Mouse (Mus musculus): ENCODE measurements around the gene Ogdh. TPM values are rescaled to one million over a fixed set of nuclear protein-coding genes. Genes with fewer than 3 reads are reported as not detected.

Gene Ogdh
- polyA plus RNA-seq, 1 experiment from 2014 or later: 87.7 TPM

DNA sequence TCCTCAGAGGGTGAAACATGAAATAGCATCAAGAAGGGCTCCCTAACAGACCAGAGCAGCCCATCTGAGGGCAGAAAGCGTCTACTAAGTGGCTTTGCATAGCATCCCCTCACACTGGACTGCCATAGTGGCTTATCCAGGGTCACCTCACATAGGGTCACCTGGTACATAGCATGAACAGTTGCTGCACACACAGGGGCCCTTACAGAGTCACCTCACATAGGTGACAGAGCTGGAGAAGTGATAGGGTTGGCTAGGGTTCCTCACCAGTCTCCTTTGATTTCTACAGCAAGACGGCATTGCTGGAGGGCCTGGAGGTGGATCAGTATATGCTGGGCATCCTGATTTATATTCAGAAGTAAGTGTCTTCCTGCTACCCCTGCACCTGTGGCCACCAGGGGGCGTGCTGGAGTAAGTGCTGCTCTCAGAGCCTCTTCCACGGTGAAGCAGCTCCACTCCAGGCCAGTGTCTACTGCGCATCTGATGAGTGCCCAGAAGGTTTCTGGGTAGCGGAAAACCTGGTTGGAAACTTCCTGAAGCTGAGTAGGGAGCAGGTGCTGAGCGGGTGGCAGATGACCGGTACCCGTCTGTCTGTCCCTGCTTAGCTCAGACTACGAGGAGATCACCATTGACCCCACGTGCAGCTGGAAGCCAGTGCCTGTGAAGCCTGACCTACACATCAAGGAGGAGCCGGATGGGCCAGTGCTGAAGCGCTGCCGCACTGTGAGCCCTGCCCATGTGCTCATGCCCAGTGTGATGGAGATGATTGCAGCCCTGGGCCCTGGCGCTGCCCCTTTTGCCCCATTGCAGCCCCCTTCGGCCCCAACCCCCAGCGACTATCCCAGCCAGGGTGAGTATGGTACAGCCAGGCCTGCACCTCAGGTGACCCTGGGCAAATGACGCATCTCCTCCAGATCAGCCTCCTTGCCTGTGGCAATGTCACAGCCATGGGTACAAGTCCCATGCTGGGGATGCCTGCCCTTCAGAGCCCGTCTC is 111.4 kb downstream of the Ogdh start:
- ATAC-seq (ENCODE audit: low FRiP score): no peak
- Histone ChIP-seq H3K27me3 (no peaks in the 10 kb centered on the region), H3K4me1 (peaks cover 3% of the 10 kb centered on the region; the same call in 1 of the 2 replicates), H3K9ac (no peak overlapping the region), H3K4me3 (replicated peaks) (no peak overlapping the region), H3K36me3 (replicated peaks) (peaks cover 92% of the 10 kb centered on the region), H3K27ac (no peak overlapping the region), H3K9me3 (no peaks in the 10 kb centered on the region), H3K4me2 (no peak overlapping the region)
- 88% methylated on average over 19 of the region's 19 CpGs for WGBS

DNA sequence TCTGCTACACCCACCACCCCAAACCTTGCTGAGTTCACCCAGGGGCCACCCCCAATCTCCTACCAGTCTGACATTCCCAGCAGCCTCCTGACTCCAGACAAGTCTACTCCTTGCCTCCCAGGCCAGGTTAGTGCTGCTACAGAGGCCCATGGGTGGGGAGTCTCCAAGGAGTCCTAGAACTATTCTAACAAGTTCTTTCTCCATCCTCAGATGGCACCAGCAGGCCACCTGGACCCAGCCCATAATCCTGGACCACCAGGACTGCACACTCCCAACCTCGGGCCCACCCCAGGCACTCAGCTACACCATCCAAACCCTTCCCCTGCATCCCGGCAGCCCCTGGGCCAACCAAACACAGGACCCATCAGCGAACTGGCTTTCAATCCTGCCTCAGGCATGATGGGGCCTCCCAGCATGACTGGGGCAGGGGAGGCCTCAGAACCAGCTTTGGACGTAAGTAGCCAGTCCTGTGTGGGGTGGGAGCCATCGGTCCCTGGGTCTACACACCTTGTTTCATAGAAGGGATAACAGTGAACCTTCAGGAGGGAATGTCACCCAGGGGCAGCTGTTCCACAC is 112.5 kb downstream of the Ogdh start:
- H3K27ac ChIP-seq: no peak overlapping the region
- H3K4me2 ChIP-seq: no peak overlapping the region
- WGBS: 92% methylated on average over 5 of the region's 5 CpGs
- H3K9me3 ChIP-seq: no peaks in the 10 kb centered on the region
- no peak overlapping the region for H3K4me3 ChIP-seq (replicated peaks)
- no peak for ATAC-seq (ENCODE audit: low FRiP score)
- H3K9ac ChIP-seq: no peak overlapping the region
- peaks cover 81% of the 10 kb centered on the region for H3K36me3 ChIP-seq (replicated peaks)
- peaks cover 3% of the 10 kb centered on the region; the same call in 1 of the 2 replicates for H3K4me1 ChIP-seq
- no peaks in the 10 kb centered on the region for H3K27me3 ChIP-seq

DNA sequence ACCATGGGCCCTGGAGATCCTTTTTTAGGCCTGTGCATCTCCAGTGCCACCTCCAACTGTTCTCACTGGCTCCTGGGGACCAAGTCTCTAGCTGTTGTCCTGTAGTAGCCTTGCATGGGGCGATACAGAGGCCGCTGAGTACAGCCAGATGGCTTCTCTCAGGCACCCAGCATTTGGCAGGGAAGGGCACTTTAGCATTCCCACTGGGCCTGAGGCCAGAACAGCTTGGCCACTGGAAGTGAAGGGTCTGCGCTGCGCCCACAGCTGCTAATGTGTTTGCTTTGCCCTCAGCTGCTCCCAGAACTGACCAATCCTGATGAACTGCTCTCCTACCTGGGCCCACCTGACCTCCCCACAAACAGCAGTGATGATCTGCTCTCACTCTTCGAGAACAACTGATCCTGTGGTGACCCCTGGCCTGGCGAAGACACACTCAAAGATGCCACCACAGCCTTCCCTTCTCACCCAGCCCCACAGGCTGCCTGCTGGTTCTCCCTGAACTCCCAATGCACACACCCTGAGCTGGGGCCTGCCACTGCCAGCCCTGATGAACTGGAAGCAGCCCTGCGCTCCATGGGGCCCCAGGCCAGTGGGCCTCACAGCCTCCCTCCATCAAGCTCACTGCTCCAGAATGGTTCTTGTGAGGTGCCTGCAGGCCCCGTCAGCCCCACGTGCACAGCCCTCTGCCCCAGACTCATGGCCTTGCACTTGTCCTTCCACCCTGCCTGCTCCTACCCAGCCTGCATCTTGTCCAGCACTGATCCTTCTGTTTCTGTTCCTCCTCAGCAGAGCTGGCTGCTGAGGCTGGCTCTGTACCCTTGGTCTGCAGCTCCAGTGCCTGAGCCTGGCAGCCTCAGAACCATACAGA is 113.5 kb downstream of the Ogdh start:
- Histone ChIP-seq H3K4me3 (replicated peaks) (no peak overlapping the region), H3K4me2 (no peak overlapping the region), H3K36me3 (replicated peaks) (peaks cover 71% of the 10 kb centered on the region), H3K9me3 (no peaks in the 10 kb centered on the region), H3K27ac (peak overlapping the region; percentile 59; the same call in 1 of the 2 replicates), H3K27me3 (no peaks in the 10 kb centered on the region), H3K4me1 (peaks cover 3% of the 10 kb centered on the region; the same call in 1 of the 2 replicates), H3K9ac (no peak overlapping the region)
- 95% methylated on average over 9 of the region's 9 CpGs for WGBS
- ATAC-seq (ENCODE audit: low FRiP score): no peak

DNA sequence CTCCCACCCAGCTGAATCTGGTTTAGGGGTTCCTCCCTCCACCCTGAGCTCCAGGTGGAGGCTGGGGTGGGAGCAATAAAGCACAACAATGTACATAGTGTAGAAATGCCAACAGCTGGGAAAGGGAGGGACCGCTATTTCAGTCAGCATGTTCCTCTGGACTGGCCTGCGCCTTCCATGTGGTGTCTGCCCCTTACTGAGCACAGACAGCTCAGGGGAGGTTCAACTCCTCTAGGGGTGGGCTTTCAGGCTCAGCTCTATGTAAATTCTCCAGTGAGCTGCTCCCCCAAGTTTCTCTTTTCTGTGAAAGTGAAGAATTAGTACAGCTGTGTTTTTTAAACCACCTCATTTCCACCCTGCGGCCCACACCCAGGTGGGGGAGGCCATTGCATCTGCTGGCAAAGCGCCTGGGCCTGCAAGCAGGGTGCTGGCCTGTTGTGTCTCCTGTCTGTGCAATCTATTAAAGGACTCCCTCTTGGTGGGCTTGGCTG is 114.2 kb downstream of the Ogdh start:
- 90% methylated on average over 4 of the region's 4 CpGs for WGBS
- Histone ChIP-seq H3K36me3 (replicated peaks) (peaks cover 64% of the 10 kb centered on the region), H3K9me3 (no peaks in the 10 kb centered on the region), H3K27me3 (no peaks in the 10 kb centered on the region), H3K9ac (no peak overlapping the region), H3K4me3 (replicated peaks) (no peak overlapping the region), H3K4me2 (no peak overlapping the region), H3K4me1 (peaks cover 3% of the 10 kb centered on the region; the same call in 1 of the 2 replicates), H3K27ac (peak overlapping the region; percentile 59)
- no peak for ATAC-seq (ENCODE audit: low FRiP score)

Small RNA genes lying within 50 kb of the gene (microRNA-seq; reads per million reads assigned to microRNA genes)
- 2.2 reads per million for gene Mir7651

Other genes starting within 250 kb of the Ogdh start
- 11.0 and 11.7 TPM in 2 replicates for gene Camk2b, start 225.3 kb upstream of the Ogdh start, polyA plus RNA-seq (2016; fragmentation: Nextera tagmentation; extraction: Ambion mirVana)
- 0.46 and 0.81 TPM in 2 replicates for gene A730071L15Rik, start 91.6 kb upstream of the Ogdh start, polyA plus RNA-seq (2016; fragmentation: Nextera tagmentation; extraction: Ambion mirVana)
- gene Nudcd3, start 91.2 kb upstream of the Ogdh start, polyA plus RNA-seq (2016; fragmentation: Nextera tagmentation; extraction: Ambion mirVana): 60.5 and 64.1 TPM in 2 replicates
- not detected in 2 replicates for gene Npc1l1, start 61.5 kb upstream of the Ogdh start, polyA plus RNA-seq (2016; fragmentation: Nextera tagmentation; extraction: Ambion mirVana)
- gene Ddx56, start 23.9 kb upstream of the Ogdh start, polyA plus RNA-seq (2016; fragmentation: Nextera tagmentation; extraction: Ambion mirVana): 97.4 TPM in 2 replicates
- gene Tmed4, start 16.8 kb upstream of the Ogdh start, polyA plus RNA-seq (2016; fragmentation: Nextera tagmentation; extraction: Ambion mirVana): 151 TPM in 2 replicates
- 22.8 and 26.0 TPM in 2 replicates for gene Zmiz2, start 97.4 kb downstream of the Ogdh start, polyA plus RNA-seq (2016; fragmentation: Nextera tagmentation; extraction: Ambion mirVana)
- 4,594 and 4,665 TPM in 2 replicates for gene Ppia, start 123.8 kb downstream of the Ogdh start, polyA plus RNA-seq (2016; fragmentation: Nextera tagmentation; extraction: Ambion mirVana)
- 853 and 916 TPM in 2 replicates for gene H2afv, start 152.8 kb downstream of the Ogdh start, polyA plus RNA-seq (2016; fragmentation: Nextera tagmentation; extraction: Ambion mirVana)
- gene Purb, start 184.3 kb downstream of the Ogdh start, polyA plus RNA-seq (2016; fragmentation: Nextera tagmentation; extraction: Ambion mirVana): 15.9 and 17.9 TPM in 2 replicates
- gene Myo1g, start 229.3 kb downstream of the Ogdh start, polyA plus RNA-seq (2016; fragmentation: Nextera tagmentation; extraction: Ambion mirVana): 0.31 and 0.63 TPM in 2 replicates